Mouse (Mus musculus): Measurements from ENCODE around the gene Npvf.

DNA sequence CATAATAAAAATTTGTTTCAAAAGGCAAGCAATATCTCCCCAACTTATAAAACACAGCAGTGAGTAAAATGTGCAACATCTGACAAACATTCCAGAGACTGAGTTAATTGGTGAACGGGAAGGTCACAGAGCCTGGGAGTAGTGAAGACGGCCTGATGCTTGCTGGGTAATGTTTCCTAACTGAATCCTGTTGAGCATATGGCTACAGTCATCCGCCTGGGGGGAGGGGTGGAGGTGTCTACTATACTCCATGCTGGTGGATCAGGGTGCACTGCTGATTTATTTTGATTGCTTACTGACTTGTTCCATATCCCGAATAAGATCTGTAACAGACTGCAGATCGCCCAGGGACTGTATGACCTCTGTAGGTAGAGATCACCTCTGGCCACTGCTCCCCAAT lies 12.3 kb downstream of the Npvf start:
- TF ChIP-seq HCFC1 (IDR thresholded peaks at IDR 0.05; ENCODE audit: borderline replicate concordance, insufficient read depth, low read length) (no peak), ZC3H11A (IDR thresholded peaks at IDR 0.05; ENCODE audit: borderline replicate concordance, low read depth, low read length) (no peak), CHD2 (IDR thresholded peaks at IDR 0.05; ENCODE audit: low read depth, low read length) (no peak), MAFK (IDR thresholded peaks at IDR 0.05; ENCODE audit: insufficient read depth, low read depth, low read length) (no peak)
